Mouse (Mus musculus) liver, adult (tissue): Measurements from ENCODE around the gene Siae.

Experiments
- GATA4 ChIP-seq: IDR thresholded peaks from 2 replicates; pipeline ENCODE4 v1.6.1; 2014; ENCODE audit warnings: mild to moderate bottlenecking, low read length; ENCODE audit not compliant: insufficient replicate concordance

Gene Siae

DNA sequence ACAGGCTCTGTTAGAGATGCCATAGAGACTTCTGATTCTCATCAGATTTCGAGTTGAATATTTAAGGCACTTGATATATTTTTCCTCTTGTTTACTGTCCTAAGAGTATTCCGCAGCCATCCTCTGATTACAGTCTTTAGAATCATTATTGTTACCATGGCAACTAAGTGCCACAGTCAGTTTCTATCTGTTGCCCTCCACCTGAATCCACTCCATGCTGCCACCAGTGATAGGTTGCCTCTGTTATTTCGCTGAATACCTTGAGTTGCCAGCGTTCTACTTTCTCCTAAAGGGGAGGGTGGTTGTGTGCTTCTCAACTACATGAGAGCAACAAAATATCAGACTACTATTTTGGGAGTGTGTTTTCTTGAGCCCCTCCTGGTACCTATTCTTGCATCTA, 31.2 kb downstream of the Siae start:
- TF ChIP-seq GATA4, result no peak

DNA sequence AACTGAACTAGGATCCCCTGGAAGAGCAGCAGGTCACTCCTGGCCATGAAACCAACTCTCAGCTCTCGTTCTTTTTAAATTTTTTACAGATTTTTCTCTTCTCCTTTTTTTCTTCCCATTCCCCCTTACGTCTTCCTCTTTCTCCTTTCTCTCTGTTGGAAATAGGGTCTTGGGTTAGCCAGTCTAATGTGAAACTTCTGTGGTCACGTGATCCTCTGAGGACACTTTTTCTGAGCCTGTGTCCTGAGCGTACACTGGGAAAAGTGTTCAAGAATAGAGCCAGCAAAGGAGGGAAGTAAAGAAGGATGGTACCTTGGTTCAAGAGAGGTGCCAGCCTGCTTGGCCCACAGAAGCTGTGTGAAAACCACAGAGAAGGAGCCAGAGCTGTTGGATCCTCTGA, 34.9 kb downstream of the Siae start:
- TF ChIP-seq GATA4, result no peak

DNA sequence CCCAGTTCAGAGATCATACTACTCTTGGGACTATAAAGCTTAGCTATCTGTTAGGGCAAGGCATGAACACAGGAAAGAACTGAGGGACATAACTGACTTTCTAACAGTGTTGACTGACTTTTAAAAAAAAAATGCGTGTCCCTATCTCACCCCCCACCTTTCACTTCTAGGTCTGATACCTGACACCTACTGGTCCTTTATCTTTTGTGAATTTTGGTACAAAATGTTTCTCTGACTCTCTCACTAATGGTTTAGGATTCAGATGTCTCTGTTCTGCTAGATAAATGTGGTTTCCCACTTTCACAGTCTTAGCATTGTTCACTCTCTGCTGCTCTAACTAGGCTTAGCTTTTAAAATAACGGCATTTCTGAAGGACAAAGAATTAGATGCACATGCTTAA, 36.5 kb downstream of the Siae start:
- TF ChIP-seq GATA4, result no peak

DNA sequence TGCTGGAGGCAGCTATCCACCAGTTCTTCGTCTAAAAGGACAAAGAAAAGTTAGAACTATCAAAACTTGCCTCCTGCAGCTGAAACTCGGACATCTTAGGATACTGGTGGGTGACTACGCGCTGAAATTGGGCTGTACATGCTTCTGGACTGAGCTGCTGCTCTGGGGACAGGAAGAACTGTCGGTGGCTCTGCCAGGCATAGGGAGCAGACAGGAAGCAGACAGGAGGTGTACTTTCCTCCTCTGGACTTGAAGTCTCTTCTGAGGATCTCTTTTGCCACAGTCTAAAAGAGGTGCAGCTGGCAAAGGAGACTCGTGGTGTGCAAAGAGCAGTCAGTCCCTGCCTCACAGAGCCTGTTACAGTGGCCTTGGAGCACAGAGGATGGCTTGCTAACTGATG, 37.1 kb downstream of the Siae start:
- no peak for TF ChIP-seq GATA4

DNA sequence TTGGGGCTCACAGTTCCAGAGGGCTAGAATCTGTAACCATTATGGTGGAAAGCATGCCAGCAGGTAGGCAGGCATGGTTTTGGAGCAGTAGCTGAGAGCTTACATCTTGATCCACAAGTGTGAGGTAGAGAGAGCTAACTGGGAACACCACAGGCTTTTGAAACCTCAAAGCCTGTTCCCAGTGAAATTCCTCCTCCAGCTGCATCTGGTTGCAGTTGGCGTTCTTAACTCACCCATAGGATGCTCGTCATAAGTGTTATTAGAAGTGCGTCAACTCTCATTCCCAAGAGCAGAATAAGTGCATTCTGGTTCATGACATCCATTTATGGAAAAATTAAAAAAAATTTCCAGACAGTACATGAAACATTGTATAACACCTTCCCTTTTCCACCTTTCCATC, 38.2 kb downstream of the Siae start:
- TF ChIP-seq GATA4, result no peak

DNA sequence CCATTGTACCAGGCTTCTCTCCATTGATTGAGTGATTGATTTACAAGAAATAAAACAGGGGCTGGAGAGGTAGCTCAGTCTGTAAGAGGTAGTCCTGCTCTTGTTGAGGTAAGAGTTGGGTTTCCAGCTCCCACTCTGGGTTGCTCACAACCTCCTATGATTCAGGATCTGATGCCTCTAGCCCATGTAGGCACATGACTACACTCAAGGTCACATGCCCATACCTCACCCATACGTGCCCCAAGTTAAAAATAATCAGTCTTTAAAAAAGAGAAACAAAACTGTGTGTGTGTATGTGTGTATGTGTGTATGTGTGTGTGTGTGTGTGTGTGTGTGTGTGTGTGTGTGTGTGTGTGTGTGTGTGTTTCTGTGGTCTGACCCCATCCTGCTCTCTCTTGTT, 40.1 kb downstream of the Siae start:
- TF ChIP-seq GATA4, result no peak

DNA sequence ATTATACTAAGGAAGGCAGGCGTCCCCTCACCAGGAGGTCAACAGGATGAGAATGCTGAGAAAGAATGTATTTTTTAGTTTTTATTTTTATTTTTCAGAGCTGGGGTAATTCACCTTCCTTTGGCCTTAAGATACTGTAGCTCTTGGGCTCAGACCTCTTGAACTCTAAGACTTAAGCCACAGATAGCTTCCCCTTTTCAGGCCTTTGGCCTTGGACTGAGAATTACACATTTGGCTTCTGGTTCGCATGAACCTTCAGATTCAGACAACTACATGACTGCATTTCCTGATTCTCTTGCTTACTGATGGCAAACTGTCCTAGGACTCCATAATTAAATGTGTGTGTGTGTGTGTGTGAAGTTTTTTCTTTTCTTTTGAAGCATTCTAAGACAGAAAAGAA, 43.1 kb downstream of the Siae start:
- TF ChIP-seq GATA4, result no peak

DNA sequence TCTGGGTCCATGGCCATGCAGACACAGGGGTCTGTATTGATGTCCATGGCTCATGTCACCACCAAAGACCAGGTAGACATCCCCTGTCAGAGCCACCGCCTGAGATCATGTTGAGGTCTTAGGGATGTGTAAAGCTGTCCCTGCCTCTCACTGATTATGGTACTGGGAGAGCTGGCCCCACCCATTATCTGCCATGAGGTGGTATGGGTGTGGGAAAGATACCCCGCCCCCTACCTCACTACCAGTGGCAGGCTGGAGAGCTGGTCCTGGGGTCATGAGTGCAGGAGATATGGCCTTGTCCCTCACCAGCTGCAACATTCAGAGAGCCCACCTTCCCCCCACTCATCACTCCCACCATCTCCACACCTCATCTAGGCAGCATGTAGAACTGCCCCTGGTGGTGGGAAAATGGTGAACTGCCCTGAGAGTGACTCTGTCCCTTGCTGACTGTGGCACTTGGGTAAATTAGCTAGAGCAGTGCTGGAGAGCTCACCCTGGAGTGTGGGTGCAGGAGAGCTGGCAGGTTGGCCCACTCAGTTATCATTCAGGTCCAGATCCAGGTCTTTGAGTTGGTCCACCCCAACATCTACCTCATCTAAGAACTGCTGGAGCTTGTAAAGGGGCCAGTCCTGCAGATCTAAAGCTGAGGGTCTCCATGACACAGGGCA, 45.2 kb downstream of the Siae start:
- TF ChIP-seq GATA4, result no peak

DNA sequence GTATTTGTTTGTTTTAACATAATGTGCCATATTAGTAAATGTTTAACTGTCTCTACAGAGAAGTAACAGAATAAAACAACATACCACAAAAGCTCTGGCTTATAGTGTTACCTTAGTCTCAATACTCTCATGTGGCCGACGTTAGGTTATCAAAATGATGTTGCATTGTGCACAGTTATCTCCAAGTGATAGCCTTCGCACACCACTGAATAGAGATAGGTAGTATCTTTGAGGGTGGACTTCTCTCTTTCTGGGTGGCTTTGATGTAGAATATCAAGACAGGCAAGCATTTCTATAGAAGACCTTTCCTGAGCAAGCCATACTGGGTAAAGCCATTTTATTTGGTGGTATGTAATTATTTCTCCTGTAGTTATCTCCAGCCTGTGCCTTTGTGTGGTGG, 49.6 kb downstream of the Siae start:
- TF ChIP-seq GATA4, result no peak

DNA sequence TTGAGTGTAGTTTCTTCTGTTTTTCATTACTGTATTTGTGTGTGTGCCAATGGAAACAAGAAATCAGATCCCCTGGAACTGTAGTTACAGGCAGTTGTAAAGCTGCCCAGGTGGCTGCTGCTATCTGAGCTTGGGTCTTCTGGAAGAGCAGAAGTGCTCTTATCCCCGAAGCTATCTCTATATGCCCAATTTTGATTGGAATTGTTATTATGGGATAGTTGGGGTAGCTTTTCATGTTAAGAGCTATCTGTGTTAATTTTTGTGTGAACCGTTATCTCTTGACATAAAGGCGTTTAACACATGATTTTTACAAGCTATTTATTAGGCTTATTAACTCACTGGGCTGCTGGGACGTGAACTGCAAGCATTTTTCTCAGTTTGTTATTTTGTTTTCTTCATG, 54.1 kb downstream of the Siae start:
- no peak for TF ChIP-seq GATA4

DNA sequence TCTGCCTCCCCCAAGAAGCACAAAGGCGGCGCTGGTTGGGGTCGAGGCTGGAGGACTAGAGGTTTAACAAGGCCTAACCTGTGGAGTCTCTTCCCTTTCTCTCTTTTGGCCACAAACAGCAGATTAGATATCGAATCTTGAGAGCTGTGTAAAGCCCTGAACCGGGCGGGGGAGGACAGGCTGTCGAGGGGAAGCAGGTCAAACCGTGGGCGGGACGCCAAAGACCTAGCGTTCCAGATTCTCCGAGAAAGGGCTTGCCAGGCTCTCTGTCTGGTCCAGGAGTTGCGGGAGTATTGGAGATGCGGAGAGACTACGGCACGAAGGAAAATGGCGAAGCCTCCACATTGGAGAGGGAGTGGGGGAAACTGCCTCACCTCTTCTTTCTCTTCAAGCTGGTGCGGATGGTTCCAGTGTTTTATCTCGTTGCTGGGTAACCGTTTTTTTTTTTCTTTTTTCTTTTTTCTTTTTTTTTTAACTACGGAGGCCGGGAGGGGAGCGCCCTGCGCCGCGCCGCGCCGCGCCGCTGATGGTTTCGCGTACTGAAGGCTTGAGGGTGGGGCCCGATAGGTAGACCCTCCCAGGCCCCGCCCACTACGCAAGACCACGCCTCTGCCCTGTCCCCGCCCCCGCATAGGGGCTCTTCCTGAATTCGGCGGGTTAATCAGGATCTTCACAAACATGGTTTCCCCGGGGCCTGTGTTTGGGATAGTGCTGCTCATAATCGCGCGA, 57.8 kb downstream of the Siae start, which contains the start of gene Spa17:
Gene Spa17 (minus strand): TSS at position 541 of the 729 bp plus-strand sequence.
- peak; percentile 83; the same call in 1 of the 2 replicates for TF ChIP-seq GATA4

DNA sequence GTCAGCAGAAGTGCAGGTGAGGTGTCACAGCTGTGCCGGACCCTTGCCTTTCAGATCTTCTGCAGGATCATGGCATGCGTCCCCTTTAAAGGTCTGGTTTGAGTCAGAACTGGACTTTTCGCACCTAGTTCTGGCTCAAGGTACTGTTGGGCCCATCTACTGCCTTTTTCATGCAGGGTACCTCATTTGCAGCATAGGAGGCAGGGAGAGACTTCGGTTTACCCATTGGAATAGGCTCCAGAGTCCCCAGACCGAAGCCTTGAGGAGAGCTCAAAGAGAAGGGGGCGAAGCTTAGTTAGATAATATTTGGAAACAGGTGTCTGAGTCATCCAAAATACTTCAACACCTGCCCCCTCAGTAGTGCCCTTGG, 58.4 kb downstream of the Siae start:
- no peak for TF ChIP-seq GATA4

DNA sequence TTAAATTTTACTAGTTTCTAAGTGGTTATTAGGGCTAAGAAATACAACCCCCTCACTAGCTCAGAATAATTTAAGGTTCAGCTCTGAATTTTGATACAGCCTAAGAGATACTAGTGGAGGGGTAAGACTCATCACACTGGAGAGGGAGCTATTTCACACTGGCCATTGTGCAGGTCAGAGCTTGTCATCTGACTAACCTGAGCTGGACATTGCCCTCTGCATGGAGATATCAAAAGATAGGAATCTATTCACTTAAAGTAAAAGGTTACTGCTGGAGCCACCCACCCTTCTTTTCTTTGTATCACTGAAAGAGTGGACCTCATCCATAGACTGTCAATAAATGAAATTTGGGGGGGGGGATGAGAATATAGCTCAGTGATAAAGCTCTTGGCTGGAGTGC, 58.8 kb downstream of the Siae start:
- peak; percentile 90 for TF ChIP-seq GATA4

DNA sequence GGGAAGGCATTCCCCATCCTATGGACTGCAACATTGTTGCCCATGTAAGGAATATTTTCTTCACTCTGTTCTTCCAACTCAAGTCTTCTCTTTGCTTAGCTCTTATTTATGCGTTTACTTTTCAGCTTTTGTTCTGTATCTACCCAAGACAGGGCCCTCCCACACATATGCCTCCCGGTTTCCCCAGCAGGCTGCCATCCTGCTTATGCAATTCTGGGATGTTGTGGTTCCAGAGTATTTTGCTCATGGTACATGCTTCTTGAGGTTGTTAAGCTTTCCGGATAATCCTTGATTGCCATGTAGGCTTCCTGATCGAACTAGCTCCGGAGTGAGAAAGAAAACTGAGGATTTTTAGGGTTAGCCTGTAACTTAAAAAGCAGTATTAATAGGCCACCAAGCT, 59.7 kb downstream of the Siae start:
- no peak for TF ChIP-seq GATA4

DNA sequence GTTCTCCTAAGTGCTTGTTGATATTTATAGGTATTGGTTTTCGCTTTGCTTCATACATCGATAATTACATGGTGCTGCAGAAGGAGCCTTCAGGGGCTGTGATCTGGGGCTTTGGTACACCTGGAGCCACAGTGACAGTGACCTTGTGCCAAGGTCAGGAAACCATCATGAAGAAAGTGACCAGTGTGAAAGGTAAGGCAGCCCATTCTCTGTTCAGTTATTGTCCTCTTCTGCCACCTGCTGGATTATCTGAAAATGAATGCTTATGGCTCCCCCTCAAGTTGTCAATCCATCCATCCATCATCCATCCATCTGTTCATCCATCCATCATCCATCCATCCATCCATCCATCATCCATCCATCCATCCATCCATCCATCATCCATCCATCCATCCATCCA, 61.3 kb downstream of the Siae start:
- no peak for TF ChIP-seq GATA4

DNA sequence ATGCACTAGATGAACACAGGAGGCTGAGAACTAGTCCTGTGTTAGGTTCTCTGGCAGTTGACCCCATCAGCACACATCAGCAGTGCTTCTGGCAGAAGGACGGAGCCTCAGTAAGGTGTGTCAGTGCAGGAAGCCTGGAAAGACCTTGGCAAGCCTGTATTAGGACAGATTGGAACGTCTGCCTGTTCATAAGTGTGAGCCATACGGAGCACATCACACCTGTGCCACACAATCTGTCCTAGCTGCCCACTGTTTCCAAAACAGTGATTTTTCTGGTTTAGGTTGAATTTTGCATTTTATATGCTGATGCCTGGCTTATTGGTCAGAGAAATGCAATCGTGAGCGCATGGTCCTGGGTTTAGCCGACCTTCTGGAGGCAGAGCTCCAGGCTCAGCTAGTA, 65.8 kb downstream of the Siae start:
- TF ChIP-seq GATA4, result no peak

DNA sequence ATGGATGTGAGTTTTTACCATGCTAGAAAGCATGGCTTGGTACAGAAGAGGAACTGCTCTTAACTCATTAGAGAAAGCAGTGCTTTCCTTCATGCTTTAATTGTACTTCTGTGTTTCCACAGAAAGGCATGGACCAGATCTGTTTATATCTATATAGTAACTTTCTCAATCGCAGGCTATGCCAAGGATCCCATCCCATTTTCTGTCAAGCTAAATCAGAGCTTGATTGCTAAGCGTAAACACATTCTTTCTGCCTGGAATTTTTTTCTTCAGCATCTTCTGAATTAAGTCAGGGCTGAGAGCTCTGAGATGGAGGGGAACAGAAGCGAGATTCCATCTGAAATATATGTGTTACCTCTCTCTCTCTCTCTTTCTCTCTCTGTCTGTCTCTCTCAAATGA, 68.5 kb downstream of the Siae start:
- no peak for TF ChIP-seq GATA4
